Mouse (Mus musculus): Measurements from ENCODE around the gene Lepr. TPM values are rescaled to one million over a fixed set of nuclear protein-coding genes. Genes with fewer than 3 reads are reported as not detected.

The Lepr gene
- polyA plus RNA-seq, 1 experiment from 2014 or later: 3.7 TPM

DNA sequence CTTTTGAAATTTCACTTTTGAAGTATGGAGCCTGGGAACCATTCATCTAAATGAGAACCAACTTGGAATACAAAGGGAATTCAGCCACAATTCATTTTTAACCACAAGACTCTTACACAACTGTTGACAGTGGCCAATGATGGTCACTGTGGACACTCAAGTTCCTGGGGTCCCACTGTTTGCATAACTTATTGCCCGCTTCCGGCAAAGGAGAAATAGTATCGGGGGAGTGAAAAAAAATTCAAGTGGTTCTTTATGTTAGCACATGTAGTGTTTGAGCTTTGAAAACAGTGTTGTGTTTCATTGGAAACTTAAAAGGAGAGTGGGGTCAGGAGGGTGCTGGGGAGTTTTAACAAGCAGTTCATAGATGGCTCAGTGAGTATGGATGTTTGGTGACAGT, 9.3 kb upstream of the Lepr start:
- no peak overlapping the region for H3K4me2 ChIP-seq (replicated peaks; ENCODE audit: low read depth, low read length)
- H3K36me3 ChIP-seq (ENCODE audit: control insufficient read depth, insufficient read depth, low read length): no peaks in the 10 kb centered on the region
- WGBS: 24% methylated on average over 3 of the region's 3 CpGs
- no peaks in the 10 kb centered on the region for H3K27me3 ChIP-seq (ENCODE audit: control insufficient read depth, insufficient read depth, low read length)
- no peak overlapping the region for H3K27ac ChIP-seq (ENCODE audit: low read depth, low read length)
- no peaks in the 10 kb centered on the region for H3K4me1 ChIP-seq (ENCODE audit: control insufficient read depth, insufficient read depth, low read length)
- H3K4me3 ChIP-seq (ENCODE audit: low read length): no peak overlapping the region
- H3K9me3 ChIP-seq (ENCODE audit: control insufficient read depth, low read length): no peaks in the 10 kb centered on the region
- ATAC-seq (ENCODE audit: low FRiP score, low TSS enrichment): no peak
- no peak overlapping the region for H3K9ac ChIP-seq (ENCODE audit: low read depth, low read length)

DNA sequence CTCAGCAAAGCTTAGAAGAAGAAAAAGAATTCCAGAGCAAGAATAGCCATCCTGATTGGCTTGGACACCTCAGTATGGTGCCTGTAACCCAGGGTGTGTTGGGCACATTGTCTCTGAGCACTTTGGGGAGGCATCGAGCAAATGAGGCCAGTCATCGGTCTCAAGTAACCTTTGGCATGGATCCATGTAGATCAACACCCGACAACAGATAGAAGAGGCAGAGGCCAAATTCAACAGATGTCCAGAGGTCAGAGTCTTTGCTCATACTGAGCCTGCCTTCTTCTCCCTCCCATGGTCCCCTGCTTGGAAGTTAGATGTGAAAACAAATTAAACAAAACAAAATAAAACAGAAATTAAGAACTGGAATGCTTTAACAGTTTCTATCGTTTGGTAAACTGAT, 6.8 kb upstream of the Lepr start:
- no peak overlapping the region for H3K4me2 ChIP-seq (replicated peaks; ENCODE audit: low read depth, low read length)
- H3K4me1 ChIP-seq (ENCODE audit: control insufficient read depth, insufficient read depth, low read length): no peaks in the 10 kb centered on the region
- no peaks in the 10 kb centered on the region for H3K9me3 ChIP-seq (ENCODE audit: control insufficient read depth, low read length)
- no peak overlapping the region for H3K27ac ChIP-seq (ENCODE audit: low read depth, low read length)
- no peak overlapping the region for H3K4me3 ChIP-seq (ENCODE audit: low read length)
- 60% methylated on average over 4 of the region's 4 CpGs for WGBS
- no peaks in the 10 kb centered on the region for H3K36me3 ChIP-seq (ENCODE audit: control insufficient read depth, insufficient read depth, low read length)
- no peak overlapping the region for H3K9ac ChIP-seq (ENCODE audit: low read depth, low read length)
- ATAC-seq (ENCODE audit: low FRiP score, low TSS enrichment): no peak
- H3K27me3 ChIP-seq (ENCODE audit: control insufficient read depth, insufficient read depth, low read length): no peaks in the 10 kb centered on the region

GRCm38 (mm10) chr4:101711100-101711499, 6.1 kb upstream of the Lepr start:
- no peak overlapping the region for H3K4me2 ChIP-seq (replicated peaks; ENCODE audit: low read depth, low read length)
- no peak overlapping the region for H3K9ac ChIP-seq (ENCODE audit: low read depth, low read length)
- no peaks in the 10 kb centered on the region for H3K4me1 ChIP-seq (ENCODE audit: control insufficient read depth, insufficient read depth, low read length)
- 88% methylated on average over 4 of the region's 4 CpGs for WGBS
- H3K27me3 ChIP-seq (ENCODE audit: control insufficient read depth, insufficient read depth, low read length): no peaks in the 10 kb centered on the region
- no peak for ATAC-seq (ENCODE audit: low FRiP score, low TSS enrichment)
- H3K27ac ChIP-seq (ENCODE audit: low read depth, low read length): no peak overlapping the region
- no peak overlapping the region for H3K4me3 ChIP-seq (ENCODE audit: low read length)
- no peaks in the 10 kb centered on the region for H3K36me3 ChIP-seq (ENCODE audit: control insufficient read depth, insufficient read depth, low read length)
- no peaks in the 10 kb centered on the region for H3K9me3 ChIP-seq (ENCODE audit: control insufficient read depth, low read length)

DNA sequence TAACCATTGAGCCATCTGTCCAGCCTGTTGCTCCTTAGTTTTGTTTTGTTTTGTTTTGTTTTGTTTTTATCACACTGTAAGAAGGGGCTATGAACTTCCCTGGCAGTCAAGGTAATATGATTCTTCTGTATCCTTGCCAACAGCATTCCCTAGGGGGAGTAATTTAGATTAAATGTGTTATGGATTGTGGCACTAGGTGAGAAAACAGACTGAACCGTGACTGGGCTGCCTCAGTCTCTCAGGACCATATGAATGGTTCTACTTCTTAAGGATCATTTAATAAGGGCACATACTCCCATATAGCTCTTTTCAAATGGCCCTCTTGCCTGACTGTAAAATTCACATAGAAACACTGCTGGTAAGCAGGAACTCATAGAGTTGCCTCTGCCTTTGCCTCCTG, 4.6 kb upstream of the Lepr start:
- Histone ChIP-seq H3K27me3 (ENCODE audit: control insufficient read depth, insufficient read depth, low read length) (peaks cover 6% of the 10 kb centered on the region; the same call in 1 of the 2 replicates), H3K36me3 (ENCODE audit: control insufficient read depth, insufficient read depth, low read length) (no peaks in the 10 kb centered on the region), H3K9ac (ENCODE audit: low read depth, low read length) (no peak overlapping the region), H3K4me2 (replicated peaks; ENCODE audit: low read depth, low read length) (no peak overlapping the region), H3K4me3 (ENCODE audit: low read length) (no peak overlapping the region), H3K4me1 (ENCODE audit: control insufficient read depth, insufficient read depth, low read length) (no peaks in the 10 kb centered on the region), H3K9me3 (ENCODE audit: control insufficient read depth, low read length) (no peaks in the 10 kb centered on the region), H3K27ac (ENCODE audit: low read depth, low read length) (no peak overlapping the region)
- 11% methylated on average over 1 of the region's 1 CpGs for WGBS
- no peak for ATAC-seq (ENCODE audit: low FRiP score, low TSS enrichment)

DNA sequence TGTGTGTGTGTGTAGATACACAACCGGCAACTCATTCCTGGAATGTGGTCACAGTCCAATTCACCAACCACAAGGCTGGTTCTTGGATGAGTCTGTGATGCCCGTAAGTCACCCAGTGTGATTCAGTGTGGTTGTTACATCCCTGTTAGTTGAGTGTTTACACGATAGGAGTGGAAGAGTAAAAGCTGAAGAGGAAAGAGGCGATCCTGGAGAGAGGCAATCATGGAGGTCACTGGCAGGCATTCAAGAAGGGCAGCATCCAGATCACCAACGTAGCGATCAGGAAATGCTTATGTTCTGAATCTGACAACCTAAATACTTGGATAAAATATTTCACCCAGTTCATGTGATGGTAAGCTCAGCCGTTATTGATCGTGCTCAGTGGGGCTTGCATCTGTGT, 1.9 kb upstream of the Lepr start:
- 89% methylated on average over 8 of the region's 8 CpGs for WGBS

GRCm38 (mm10) chr4:101715805-101716204, 1.4 kb upstream of the Lepr start:
- Histone ChIP-seq H3K9me3 (ENCODE audit: control insufficient read depth, low read length) (no peaks in the 10 kb centered on the region), H3K27me3 (ENCODE audit: control insufficient read depth, insufficient read depth, low read length) (peaks cover 6% of the 10 kb centered on the region), H3K36me3 (ENCODE audit: control insufficient read depth, insufficient read depth, low read length) (no peaks in the 10 kb centered on the region), H3K9ac (ENCODE audit: low read depth, low read length) (no peak overlapping the region), H3K27ac (ENCODE audit: low read depth, low read length) (no peak overlapping the region), H3K4me2 (replicated peaks; ENCODE audit: low read depth, low read length) (no peak overlapping the region), H3K4me1 (ENCODE audit: control insufficient read depth, insufficient read depth, low read length) (no peaks in the 10 kb centered on the region), H3K4me3 (ENCODE audit: low read length) (no peak overlapping the region)
- ATAC-seq (ENCODE audit: low FRiP score, low TSS enrichment): no peak
- 88% methylated on average over 6 of the region's 6 CpGs for WGBS

More for the DNA sequence above, 1.9 kb upstream of the Lepr start:
- no peak overlapping the region for H3K4me3 ChIP-seq (ENCODE audit: low read length)
- no peak for ATAC-seq (ENCODE audit: low FRiP score, low TSS enrichment)
- H3K4me2 ChIP-seq (replicated peaks; ENCODE audit: low read depth, low read length): no peak overlapping the region
- no peak overlapping the region for H3K27ac ChIP-seq (ENCODE audit: low read depth, low read length)
- H3K27me3 ChIP-seq (ENCODE audit: control insufficient read depth, insufficient read depth, low read length): peaks cover 6% of the 10 kb centered on the region
- no peaks in the 10 kb centered on the region for H3K4me1 ChIP-seq (ENCODE audit: control insufficient read depth, insufficient read depth, low read length)
- no peaks in the 10 kb centered on the region for H3K36me3 ChIP-seq (ENCODE audit: control insufficient read depth, insufficient read depth, low read length)
- H3K9ac ChIP-seq (ENCODE audit: low read depth, low read length): no peak overlapping the region
- no peaks in the 10 kb centered on the region for H3K9me3 ChIP-seq (ENCODE audit: control insufficient read depth, low read length)

DNA sequence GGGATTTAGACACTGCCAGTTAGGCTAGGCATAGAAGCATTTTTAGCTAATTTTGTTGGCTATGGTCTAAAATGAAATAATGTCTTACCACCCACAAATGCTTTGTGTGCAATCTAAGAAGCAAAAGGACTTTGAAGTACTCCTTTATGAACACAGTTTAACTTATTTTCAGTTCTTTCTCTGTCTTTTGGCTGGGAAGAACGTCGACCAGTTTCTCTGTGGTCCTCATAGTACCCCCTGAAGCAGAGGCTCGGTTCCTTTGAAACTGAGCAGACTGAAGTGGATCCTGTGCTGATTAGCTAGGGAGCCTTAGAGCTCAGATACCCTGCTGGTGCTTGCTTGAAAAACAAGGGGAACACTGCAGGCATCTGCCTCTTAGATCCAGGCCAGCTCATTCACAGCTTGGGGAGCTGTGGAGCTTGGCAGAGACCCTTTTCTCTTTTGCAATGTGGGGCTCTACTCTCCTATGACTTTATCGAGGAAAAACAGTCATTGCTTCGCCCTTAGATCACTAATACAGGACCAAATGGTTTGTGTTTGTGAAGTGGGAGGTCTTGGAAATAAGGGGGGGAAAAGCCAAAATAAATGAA, 1.9 kb downstream of the Lepr start:
- Histone ChIP-seq H3K9me3 (ENCODE audit: control insufficient read depth, low read length) (no peaks in the 10 kb centered on the region), H3K36me3 (ENCODE audit: control insufficient read depth, insufficient read depth, low read length) (no peaks in the 10 kb centered on the region), H3K9ac (ENCODE audit: low read depth, low read length) (no peak overlapping the region), H3K4me2 (replicated peaks; ENCODE audit: low read depth, low read length) (no peak overlapping the region), H3K27ac (ENCODE audit: low read depth, low read length) (no peak overlapping the region), H3K27me3 (ENCODE audit: control insufficient read depth, insufficient read depth, low read length) (peaks cover 6% of the 10 kb centered on the region), H3K4me1 (ENCODE audit: control insufficient read depth, insufficient read depth, low read length) (no peaks in the 10 kb centered on the region), H3K4me3 (ENCODE audit: low read length) (no peak overlapping the region)
- 12% methylated on average over 5 of the region's 5 CpGs for WGBS
- no peak for ATAC-seq (ENCODE audit: low FRiP score, low TSS enrichment)

DNA sequence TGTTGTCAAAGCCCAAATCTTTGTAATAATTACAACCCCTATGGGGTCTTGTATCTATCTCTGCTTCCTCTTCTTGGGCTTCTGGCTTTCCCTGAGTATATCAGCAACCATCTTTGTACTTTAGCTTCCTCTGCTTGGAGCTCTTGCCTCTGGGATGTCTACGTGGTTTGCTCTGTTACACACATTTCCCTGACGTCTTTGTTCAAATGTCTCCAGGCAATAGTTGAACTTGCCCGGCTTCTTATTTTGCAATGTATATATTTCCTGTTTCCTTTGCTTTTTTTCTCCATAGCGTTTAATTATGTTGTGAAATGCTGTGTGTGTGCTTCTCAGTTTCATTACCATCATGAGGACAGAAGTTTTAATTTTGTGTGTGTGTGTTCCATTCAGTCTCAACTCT, 4.5 kb downstream of the Lepr start:
- H3K27me3 ChIP-seq (ENCODE audit: control insufficient read depth, insufficient read depth, low read length): peaks cover 6% of the 10 kb centered on the region
- H3K27ac ChIP-seq (ENCODE audit: low read depth, low read length): no peak overlapping the region
- no peak overlapping the region for H3K9ac ChIP-seq (ENCODE audit: low read depth, low read length)
- no peak overlapping the region for H3K4me3 ChIP-seq (ENCODE audit: low read length)
- no peaks in the 10 kb centered on the region for H3K4me1 ChIP-seq (ENCODE audit: control insufficient read depth, insufficient read depth, low read length)
- no peaks in the 10 kb centered on the region for H3K9me3 ChIP-seq (ENCODE audit: control insufficient read depth, low read length)
- no peak for ATAC-seq (ENCODE audit: low FRiP score, low TSS enrichment)
- H3K4me2 ChIP-seq (replicated peaks; ENCODE audit: low read depth, low read length): no peak overlapping the region
- H3K36me3 ChIP-seq (ENCODE audit: control insufficient read depth, insufficient read depth, low read length): no peaks in the 10 kb centered on the region
- 68% methylated on average over 4 of the region's 4 CpGs for WGBS

GRCm38 (mm10) chr4:101741973-101742372, 24.8 kb downstream of the Lepr start:
- H3K4me2 ChIP-seq (replicated peaks; ENCODE audit: low read depth, low read length): no peak overlapping the region
- H3K9me3 ChIP-seq (ENCODE audit: control insufficient read depth, low read length): no peaks in the 10 kb centered on the region
- ATAC-seq (ENCODE audit: low FRiP score, low TSS enrichment): no peak
- H3K9ac ChIP-seq (ENCODE audit: low read depth, low read length): no peak overlapping the region
- no peaks in the 10 kb centered on the region for H3K36me3 ChIP-seq (ENCODE audit: control insufficient read depth, insufficient read depth, low read length)
- H3K27ac ChIP-seq (ENCODE audit: low read depth, low read length): no peak overlapping the region
- WGBS: 82% methylated on average over 2 of the region's 2 CpGs
- H3K27me3 ChIP-seq (ENCODE audit: control insufficient read depth, insufficient read depth, low read length): no peaks in the 10 kb centered on the region
- no peaks in the 10 kb centered on the region for H3K4me1 ChIP-seq (ENCODE audit: control insufficient read depth, insufficient read depth, low read length)
- H3K4me3 ChIP-seq (ENCODE audit: low read length): no peak overlapping the region
